Mouse (Mus musculus): ENCODE results near the gene Skap1.

DNA sequence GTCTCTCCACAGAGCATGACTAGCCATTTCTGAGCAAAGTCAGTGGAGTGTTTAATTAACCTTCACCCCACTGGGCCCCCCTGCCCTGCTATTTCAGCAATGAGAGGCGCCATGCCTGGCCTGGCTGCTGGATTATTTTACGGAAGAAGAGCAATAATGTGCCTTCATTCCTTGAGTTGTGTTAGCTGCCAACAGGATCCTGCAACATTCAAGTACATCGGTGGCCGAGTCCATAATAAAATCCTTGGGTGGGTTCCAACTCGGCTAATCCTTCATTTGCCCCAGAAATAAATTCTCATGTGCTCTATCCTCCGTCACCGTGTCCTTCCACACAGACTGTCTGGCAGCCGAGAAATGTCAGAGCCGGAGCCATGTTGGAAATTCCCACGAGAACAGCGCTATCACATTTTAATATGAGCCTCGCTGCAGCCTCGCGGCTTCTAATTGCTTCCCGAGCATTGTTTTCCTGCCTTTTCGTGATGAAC is 61.8 kb downstream of the Skap1 start:
- TF ChIP-seq CTCF (IDR thresholded peaks at IDR 0.05; ENCODE audit: low read depth) (no peak), EP300 (IDR thresholded peaks at IDR 0.05; ENCODE audit: low read depth) (no peak)

Data from heart, postnatal 0 days (tissue).